Mouse (Mus musculus) embryo, embryonic 11.5 days (tissue): Measurements from ENCODE around the gene Wdr62.

Experiments used
- DNase-seq: peaks from one replicate; pipeline ENCODE4 v3.0.0-alpha.2; 2012; ENCODE audit warnings: low read depth, low spot score

The Wdr62 gene

GRCm38 (mm10) chr7:30279951-30280669, at the start of gene Wdr62, which contains the start of gene Thap8:
TSS of gene Wdr62 (minus strand) at chr7:30280419.
TSS of gene Thap8 (plus strand) at chr7:30280094.
- DNase-seq: peak; percentile 90

GRCm38 (mm10) chr7:30328379-30328778, 48.2 kb upstream of the Wdr62 start:
- no peak for DNase-seq

- DNase-seq: no peak
These were observed 46.9 kb upstream of the Wdr62 start for GRCm38 (mm10) chr7:30327140-30327539.

DNA sequence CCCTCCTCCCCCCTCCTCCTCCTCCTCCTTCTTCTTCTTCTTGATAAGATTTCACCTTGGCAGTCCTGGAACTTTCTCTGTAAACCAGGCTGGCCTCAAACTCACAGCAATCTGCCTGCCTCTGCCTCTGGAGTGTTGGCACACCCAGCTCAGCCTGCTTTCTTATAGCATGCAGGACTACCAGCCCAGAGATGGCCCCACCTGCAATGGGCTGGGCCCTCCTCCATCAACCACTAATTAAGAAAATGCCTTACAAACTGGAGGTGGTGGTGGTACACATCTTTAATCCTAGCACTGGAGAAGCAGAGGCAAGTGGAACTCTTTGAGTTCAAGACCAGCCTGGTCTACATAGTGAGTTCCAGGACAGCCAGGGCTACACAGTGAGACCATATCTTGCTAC, 46.2 kb upstream of the Wdr62 start:
- no peak for DNase-seq

DNA sequence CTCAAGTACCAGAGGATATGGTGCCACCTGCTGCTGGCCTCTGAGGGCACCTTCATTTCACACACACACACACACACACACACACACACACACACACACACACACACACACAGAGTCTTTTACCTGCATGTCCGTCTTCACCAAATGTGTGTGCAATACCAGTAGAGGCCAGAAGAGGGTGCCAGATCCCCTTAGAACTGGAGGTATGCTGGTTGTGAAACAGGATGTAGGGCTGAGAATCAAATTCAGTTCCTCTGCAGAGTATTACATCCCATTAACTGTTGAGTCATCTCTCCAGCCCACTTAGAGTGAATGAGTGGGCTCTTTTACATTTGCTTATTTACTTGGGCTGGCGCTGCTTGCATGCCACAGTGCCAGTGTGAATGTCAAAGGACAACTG, 45.1 kb upstream of the Wdr62 start:
- no peak for DNase-seq

- no peak for DNase-seq
These were observed 44.2 kb upstream of the Wdr62 start for GRCm38 (mm10) chr7:30324300-30324944.

- no peak for DNase-seq
These were observed 43.6 kb upstream of the Wdr62 start, which contains the start of gene Sdhaf1 for GRCm38 (mm10) chr7:30323795-30324194. TSS of gene Sdhaf1 (minus strand) at chr7:30323895.

GRCm38 (mm10) chr7:30322865-30323264, 42.6 kb upstream of the Wdr62 start:
- no peak for DNase-seq

DNA sequence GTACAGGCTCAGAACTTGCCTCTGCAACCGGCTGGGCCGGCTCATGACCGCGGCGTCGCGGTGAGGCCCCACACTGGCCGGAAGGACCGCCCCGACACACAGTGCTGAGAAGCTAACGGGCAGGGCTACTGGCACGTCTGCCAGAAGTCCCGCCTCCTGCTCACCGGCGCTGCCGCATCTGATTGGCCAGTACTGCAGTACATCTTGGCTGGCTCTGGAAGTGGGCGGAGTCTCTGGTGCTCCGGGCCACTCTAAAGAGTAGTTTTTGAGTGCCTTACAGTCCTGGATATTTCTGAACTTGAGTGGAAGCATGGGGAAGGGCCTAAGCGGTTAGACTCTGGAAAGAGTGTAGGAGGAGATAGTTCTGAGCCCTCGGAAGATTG, 42.1 kb upstream of the Wdr62 start:
- DNase-seq: peak; percentile 92

- no peak for DNase-seq
These were observed 41.5 kb upstream of the Wdr62 start, which contains the start of gene E130208F15Rik for GRCm38 (mm10) chr7:30321539-30322284. TSS of gene E130208F15Rik (plus strand) at chr7:30321740.

DNA sequence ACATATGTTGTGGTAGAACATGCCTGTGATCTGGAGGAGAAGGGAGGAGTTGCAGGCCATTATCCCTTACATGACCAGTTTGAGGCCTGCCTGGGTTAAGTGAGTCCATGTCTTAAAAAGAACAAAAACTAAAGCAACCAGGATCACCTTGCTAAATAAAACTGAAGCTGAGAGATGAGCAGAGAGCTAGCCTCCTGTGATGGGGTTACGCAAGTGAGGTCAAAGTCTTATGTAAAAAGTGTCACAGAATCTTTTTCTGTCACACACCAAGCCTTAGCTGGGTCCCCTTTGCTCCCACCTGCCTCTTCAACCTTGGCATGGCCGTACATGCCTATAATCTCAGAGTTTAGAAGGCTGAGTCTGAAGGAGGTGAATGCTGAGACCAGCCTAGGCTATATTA, 40.7 kb upstream of the Wdr62 start:
- DNase-seq: no peak

- DNase-seq: no peak
These were observed 37.9 kb upstream of the Wdr62 start for GRCm38 (mm10) chr7:30318142-30318541.

DNA sequence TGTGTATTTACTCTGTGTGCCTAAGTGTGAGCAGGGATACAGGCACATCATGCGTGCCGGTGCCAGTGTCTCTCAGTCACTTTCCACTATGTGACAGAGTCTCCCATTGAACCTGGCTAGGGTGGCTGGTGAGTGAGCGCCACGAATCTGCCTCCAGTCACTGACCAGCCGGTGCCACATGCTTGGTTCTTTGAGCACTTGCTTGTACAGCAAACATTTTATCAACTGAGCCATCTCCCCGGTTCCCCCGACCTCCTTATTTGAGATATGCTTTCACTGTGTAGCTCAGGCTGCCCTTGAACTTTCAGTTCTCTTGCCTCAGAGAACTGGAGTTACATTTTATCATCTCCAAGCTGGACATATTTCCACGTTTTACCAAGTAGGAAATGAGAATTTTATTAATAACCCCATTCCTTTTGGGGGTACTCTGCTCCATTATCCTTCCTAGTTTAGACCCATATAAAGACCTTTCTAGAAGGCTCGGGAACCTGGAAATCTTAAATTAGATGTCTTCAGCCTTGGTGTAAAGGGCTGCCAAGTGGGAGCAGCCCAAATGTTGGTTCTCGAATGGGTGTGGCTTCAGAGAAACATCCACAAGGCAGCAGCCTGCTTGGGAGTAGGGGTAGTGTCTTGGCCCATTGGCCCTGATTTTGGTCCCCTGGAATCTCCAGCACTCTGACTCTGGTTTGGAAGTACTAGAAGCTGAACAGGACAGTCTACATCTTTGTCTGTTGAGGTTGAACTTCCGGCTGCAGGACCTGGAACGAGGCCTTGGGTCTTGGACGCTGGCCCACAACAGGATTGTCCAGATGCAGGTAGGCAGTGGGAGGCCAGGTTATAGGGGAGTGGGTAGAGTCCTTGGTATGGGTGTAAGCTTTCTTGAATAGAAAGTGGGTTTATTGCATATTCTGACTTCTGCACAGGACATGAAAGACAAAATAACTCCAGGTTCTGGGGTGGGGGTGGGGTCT, 35.6 kb upstream of the Wdr62 start:
- no peak for DNase-seq

DNA sequence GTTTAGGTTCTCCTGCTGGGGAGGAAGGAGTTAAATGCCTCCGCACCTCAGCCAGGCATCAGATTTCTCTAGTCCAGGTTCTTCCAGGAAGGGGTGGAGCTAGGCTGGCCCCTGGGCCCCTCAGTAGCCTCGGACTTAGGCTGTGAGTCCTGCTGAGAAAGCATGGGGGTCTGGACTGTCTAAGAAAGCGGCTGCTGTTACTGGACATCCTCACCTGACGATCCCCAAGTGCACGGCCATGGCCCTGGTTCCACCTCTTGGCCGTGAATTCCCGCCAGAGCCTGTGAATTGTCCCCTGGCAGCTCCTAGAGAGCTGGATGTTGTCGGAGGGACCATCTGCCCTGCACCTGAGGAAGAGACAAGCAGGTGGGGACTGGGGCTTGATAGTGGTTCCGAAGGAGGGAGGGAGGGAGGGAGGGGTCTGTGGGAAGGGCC, 34.5 kb upstream of the Wdr62 start, which contains the start of gene Syne4:
Gene Syne4, plus strand, starts transcription at position 87 of the 435 bp plus-strand sequence.
- DNase-seq: no peak

- DNase-seq: no peak
These were observed 33.6 kb upstream of the Wdr62 start for GRCm38 (mm10) chr7:30313666-30314320.

DNA sequence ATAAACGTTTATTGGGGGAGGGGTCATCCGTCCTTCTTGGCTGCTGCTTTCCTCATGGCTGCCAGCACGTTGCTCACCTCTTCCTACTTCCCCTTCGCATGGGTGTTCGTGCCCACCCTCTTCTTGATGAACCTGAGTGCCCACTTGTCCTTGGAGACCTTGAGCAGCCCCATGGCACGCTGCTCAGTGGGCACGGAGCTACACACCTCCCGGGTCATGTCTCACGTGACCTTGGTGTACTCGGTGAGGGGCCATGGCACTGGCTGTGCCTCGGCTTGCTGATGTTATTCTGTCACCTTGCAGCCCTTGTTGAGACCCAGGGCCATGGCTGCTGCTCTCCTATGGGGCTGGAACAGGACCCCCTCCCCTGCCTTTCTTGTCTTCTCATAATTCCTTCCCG, 29.9 kb upstream of the Wdr62 start:
- no peak for DNase-seq

- DNase-seq: no peak
These were observed 29.3 kb upstream of the Wdr62 start for GRCm38 (mm10) chr7:30309395-30310129.

DNA sequence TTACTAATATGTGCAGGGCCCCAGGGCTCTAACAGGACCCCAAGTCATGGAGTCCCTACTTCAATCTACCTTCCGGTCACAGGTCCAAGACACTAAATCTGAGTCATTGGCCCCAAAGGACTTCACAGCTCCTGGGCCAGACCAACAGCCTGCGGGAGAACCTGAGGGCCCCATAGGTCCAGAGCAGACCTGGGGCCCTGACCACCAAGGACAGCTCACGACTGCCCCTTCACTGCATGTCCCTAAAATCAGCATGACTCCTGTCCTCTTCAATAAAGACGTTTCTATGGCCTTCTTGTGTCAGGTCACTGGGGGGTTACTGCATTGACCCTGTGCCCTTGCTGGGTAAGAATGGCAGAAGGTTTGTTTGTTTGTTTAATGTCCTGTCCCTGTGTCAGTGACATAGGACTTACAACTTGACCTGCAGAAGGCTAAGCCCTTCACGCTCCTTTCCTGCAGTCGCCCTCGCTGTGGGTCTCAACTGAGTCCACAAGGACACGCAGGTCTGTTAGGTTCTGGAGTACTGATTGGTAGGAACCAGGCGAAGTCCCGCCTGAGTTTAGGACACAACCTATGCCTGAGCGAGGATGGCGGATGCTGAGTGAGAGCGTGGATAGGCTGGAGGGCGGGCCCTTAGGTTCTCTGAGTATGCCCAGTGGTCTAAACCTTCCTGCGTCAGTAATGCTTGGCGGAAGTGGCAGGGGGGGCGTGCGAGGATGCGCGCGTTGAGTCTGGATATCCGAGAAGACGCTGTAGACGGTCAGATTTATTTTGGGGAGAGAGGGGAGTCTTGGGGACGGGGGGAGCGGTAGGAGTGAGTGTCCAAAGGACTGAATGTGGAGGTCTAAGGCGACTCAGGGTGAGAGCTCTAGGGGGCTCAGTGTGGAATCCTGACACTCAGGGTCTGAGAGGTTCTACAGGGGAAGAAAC, 28.1 kb upstream of the Wdr62 start, which contains the start of gene Alkbh6:
Gene Alkbh6, plus strand, starts transcription at position 642 of the 930 bp plus-strand sequence.
- peak; percentile 85 for DNase-seq
